Mouse (Mus musculus) stomach, postnatal 0 days (tissue): ENCODE results near the gene Siglec1.

Experiments
- CTCF ChIP-seq: IDR thresholded peaks from 2 replicates; pipeline ENCODE4 v1.5.1; 2016; ENCODE audit warnings: antibody characterized with exemption, low read depth, mild to moderate bottlenecking, moderate library complexity
- EP300 ChIP-seq: optimal IDR thresholded peaks from 2 replicates; pipeline ENCODE3; 2016; ENCODE audit warnings: antibody characterized with exemption

GRCm38 (mm10) chr2:131132111-131132888, 45.7 kb upstream of the Siglec1 start:
- no peak for TF ChIP-seq CTCF
- no peak for TF ChIP-seq EP300
